Mouse (Mus musculus) embryo, embryonic 11 days (tissue): ENCODE data around the gene Mapk14.

Source experiments
- DNase-seq: peaks from one replicate; pipeline ENCODE4 v3.0.0-alpha.2; 2015

Gene Mapk14

GRCm38 (mm10) chr17:28690776-28691686 is at the start of gene Mapk14:
Gene Mapk14, plus strand, starts transcription at chr17:28691329.
- DNase-seq, result peak; percentile 100

GRCm38 (mm10) chr17:28643697-28644096 is 47.4 kb upstream of the Mapk14 start:
- no peak for DNase-seq

- no peak for DNase-seq
Observed at GRCm38 (mm10) chr17:28644112-28644511, 47.0 kb upstream of the Mapk14 start.

- DNase-seq, result no peak
Observed at GRCm38 (mm10) chr17:28646221-28646620, 44.9 kb upstream of the Mapk14 start.

- DNase-seq, result peak; percentile 36
Observed at GRCm38 (mm10) chr17:28648607-28649370, 42.3 kb upstream of the Mapk14 start.

- DNase-seq, result no peak
Observed at GRCm38 (mm10) chr17:28650268-28650667, 40.9 kb upstream of the Mapk14 start.

GRCm38 (mm10) chr17:28657936-28658335 is 33.2 kb upstream of the Mapk14 start:
- no peak for DNase-seq

- no peak for DNase-seq
Observed at GRCm38 (mm10) chr17:28659564-28659963, 31.6 kb upstream of the Mapk14 start.

- DNase-seq, result no peak
Observed at GRCm38 (mm10) chr17:28682311-28683084, 8.6 kb upstream of the Mapk14 start.

- no peak for DNase-seq
Observed at GRCm38 (mm10) chr17:28683601-28684000, 7.5 kb upstream of the Mapk14 start.

GRCm38 (mm10) chr17:28684631-28685030 is 6.5 kb upstream of the Mapk14 start:
- DNase-seq, result no peak

- no peak for DNase-seq
Observed at GRCm38 (mm10) chr17:28687354-28687753, 3.8 kb upstream of the Mapk14 start.

- DNase-seq, result peak; percentile 51
Observed at GRCm38 (mm10) chr17:28689586-28690283, 1.4 kb upstream of the Mapk14 start, which contains the start of gene Slc26a8. Gene Slc26a8, minus strand, starts transcription at chr17:28690233.

- peak; percentile 73 for DNase-seq
Observed at GRCm38 (mm10) chr17:28691687-28692340, 685 bp downstream of the Mapk14 start.

- peak; percentile 52 for DNase-seq
Observed at GRCm38 (mm10) chr17:28692341-28692710, 1.2 kb downstream of the Mapk14 start.

GRCm38 (mm10) chr17:28693086-28693485 is 2.0 kb downstream of the Mapk14 start:
- no peak for DNase-seq

- DNase-seq, result no peak
Observed at GRCm38 (mm10) chr17:28694078-28694477, 2.9 kb downstream of the Mapk14 start.

GRCm38 (mm10) chr17:28694832-28695231 is 3.7 kb downstream of the Mapk14 start:
- no peak for DNase-seq

GRCm38 (mm10) chr17:28696641-28697040 is 5.5 kb downstream of the Mapk14 start:
- DNase-seq, result no peak

- DNase-seq, result no peak
Observed at GRCm38 (mm10) chr17:28697290-28698195, 6.4 kb downstream of the Mapk14 start.

- DNase-seq, result no peak
Observed at GRCm38 (mm10) chr17:28698245-28698644, 7.1 kb downstream of the Mapk14 start.
